8 mouse cellular contexts compared by ENCODE assay signal in the genomic region with DNA sequence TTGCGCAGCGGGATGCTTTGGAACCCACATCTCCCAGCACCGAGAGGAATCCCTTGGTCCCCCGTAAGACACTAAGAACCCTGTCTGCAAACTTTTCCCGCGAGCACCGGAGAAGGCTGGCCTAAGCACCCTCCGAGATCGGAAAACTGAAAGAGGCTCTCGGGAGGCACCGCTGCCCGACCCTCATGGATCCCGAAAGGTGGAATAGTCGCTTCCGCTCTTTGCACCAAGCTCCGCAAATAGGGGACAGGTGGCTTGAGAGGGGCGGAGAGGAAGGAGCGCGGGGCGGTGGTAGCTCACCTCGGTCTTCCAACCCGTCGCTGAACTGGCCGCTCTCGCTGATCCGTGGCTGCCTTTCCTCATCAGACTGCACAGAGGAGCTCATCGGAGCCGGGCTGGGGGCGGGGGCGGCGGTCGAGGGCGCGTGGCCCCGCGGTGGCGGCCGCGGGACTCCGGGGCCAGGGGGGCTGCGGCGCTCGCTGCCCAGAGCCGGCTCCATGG. TPM values are rescaled to one million over a fixed set of nuclear protein-coding genes. Genes with fewer than 3 reads are reported as not detected.
DNase-seq lines count a peak whose midpoint lies in the region; ATAC-seq and TF ChIP-seq lines count a peak whose summit lies in the region.

No protein-coding gene starts in this region.

- H3K36me3 ChIP-seq in heart, adult 2 months (ENCODE audit: control insufficient read depth, insufficient read depth, low read length): no peaks in the 10 kb centered on the region
- no peaks in the 10 kb centered on the region for H3K36me3 ChIP-seq in G1E (replicated peaks)
- H3K36me3 ChIP-seq in hindbrain, embryonic 15.5 days: no peaks in the 10 kb centered on the region
- no peaks in the 10 kb centered on the region for H3K36me3 ChIP-seq in liver, postnatal 0 days (replicated peaks; ENCODE audit: insufficient read depth, low read length)

- peak overlapping the region; percentile 95 for H3K4me2 ChIP-seq in hindbrain, embryonic 15.5 days
- peak overlapping the region; percentile 77 for H3K4me2 ChIP-seq in liver, postnatal 0 days (ENCODE audit: low read depth, low read length)

- peak; percentile 17 to 23 for DNase-seq in heart, adult 2 months
- DNase-seq in heart, adult 8-10 months (ENCODE audit: low spot score): no peak
- no peak for DNase-seq in G1E (ENCODE audit: low spot score)
- DNase-seq in embryo, embryonic 9.5 days (ENCODE audit: extremely low spot score): peak; percentile 54
- peak; percentile 27 for DNase-seq in liver, postnatal 0 days
- DNase-seq in retina, postnatal 1 day: peak; percentile 60

- peak overlapping the region; percentile 26 for H3K9ac ChIP-seq in heart, adult 2 months (ENCODE audit: low read depth, low read length)
- H3K9ac ChIP-seq in hindbrain, embryonic 15.5 days: peak overlapping the region; percentile 71
- H3K9ac ChIP-seq in liver, postnatal 0 days (replicated peaks): peak overlapping the region; percentile 27; the same call in 1 of the 2 replicates

- no peak for TF ChIP-seq EP300 in heart, adult 2 months (IDR thresholded peaks at IDR 0.05; ENCODE audit: insufficient read depth, low read depth, low read length)
- no peak for TF ChIP-seq EP300 in liver, postnatal 0 days (IDR thresholded peaks at IDR 0.05; ENCODE audit: low read depth)

- TF ChIP-seq POLR2A in heart, adult 2 months (IDR thresholded peaks at IDR 0.05; ENCODE audit: insufficient read depth, low read depth, low read length): no peak

- intact Hi-C loops in heart, adult 2 months (cut with DNase I): loop anchor here (5.0 kb wide), 1 partner anchor 175 kb away; no protein-coding TSS in a partner anchor

- peaks cover 15% of the 10 kb centered on the region for H3K9me3 ChIP-seq in G1E (replicated peaks)
- no peaks in the 10 kb centered on the region for H3K9me3 ChIP-seq in hindbrain, embryonic 15.5 days
- no peaks in the 10 kb centered on the region for H3K9me3 ChIP-seq in liver, postnatal 0 days (ENCODE audit: low read length)

- no peak for ATAC-seq in G1E (ENCODE audit: extremely low read depth, insufficient number of reproducible peaks, low FRiP score, poor library complexity, severe bottlenecking)
- ATAC-seq in hindbrain, embryonic 15.5 days (ENCODE audit: low FRiP score, low read depth): peak; percentile 37; the same call in 1 of the 2 replicates
- ATAC-seq in liver, postnatal 0 days: peak; percentile 19; the same call in 1 of the 2 replicates
- no peak for ATAC-seq in erythroid progenitor cell, adult 5-6 weeks (replicated peaks; ENCODE audit: low FRiP score, poor library complexity, severe bottlenecking)

- 2% methylated on average over 43 of the region's 44 CpGs for WGBS in heart, adult 2 months
- WGBS in hindbrain, embryonic 15.5 days: under 1% methylated on average over 41 of the region's 44 CpGs
- WGBS in liver, postnatal 0 days (ENCODE audit: insufficient replicate concordance): 2% methylated on average over 43 of the region's 44 CpGs

- no peaks in the 10 kb centered on the region for H3K4me1 ChIP-seq in heart, adult 2 months (ENCODE audit: control insufficient read depth, insufficient read depth, low read length)
- no peaks in the 10 kb centered on the region for H3K4me1 ChIP-seq in G1E (ENCODE audit: insufficient read depth, low read depth, low read length)
- H3K4me1 ChIP-seq in hindbrain, embryonic 15.5 days (replicated peaks): peaks cover 34% of the 10 kb centered on the region
- H3K4me1 ChIP-seq in liver, postnatal 0 days (ENCODE audit: insufficient read depth): peaks cover 9% of the 10 kb centered on the region

- peaks cover 19% of the 10 kb centered on the region for H3K27me3 ChIP-seq in heart, adult 2 months (ENCODE audit: control insufficient read depth, insufficient read depth, low read length)
- H3K27me3 ChIP-seq in G1E (ENCODE audit: insufficient read depth, low read length): no peaks in the 10 kb centered on the region; the same call in 1 of the 2 replicates
- H3K27me3 ChIP-seq in hindbrain, embryonic 15.5 days: peaks cover 10% of the 10 kb centered on the region; the same call in 1 of the 2 replicates
- peaks cover 55% of the 10 kb centered on the region for H3K27me3 ChIP-seq in liver, postnatal 0 days (ENCODE audit: insufficient read depth, low read length)

- H3K4me3 ChIP-seq in heart, adult 2 months: peak overlapping the region; percentile 31
- peak overlapping the region; percentile 27; the same call in 1 of the 2 replicates for H3K4me3 ChIP-seq in G1E (ENCODE audit: low read depth, low read length)
- peak overlapping the region; percentile 68 for H3K4me3 ChIP-seq in hindbrain, embryonic 15.5 days
- peak overlapping the region; percentile 49 for H3K4me3 ChIP-seq in liver, postnatal 0 days (ENCODE audit: low read depth, low read length)

- H3K79me2 ChIP-seq in heart, adult 2 months (replicated peaks; ENCODE audit: control insufficient read depth, insufficient read depth, low read length): no peaks in the 10 kb centered on the region

- no peak for TF ChIP-seq CTCF in heart, adult 2 months (IDR thresholded peaks at IDR 0.05)
- TF ChIP-seq CTCF in G1E (IDR thresholded peaks at IDR 0.05; ENCODE audit: low read depth, low read length): no peak
- no peak for TF ChIP-seq CTCF in liver, postnatal 0 days (IDR thresholded peaks at IDR 0.05; ENCODE audit: low read depth)

- no peak overlapping the region for H3K27ac ChIP-seq in heart, adult 2 months
- H3K27ac ChIP-seq in hindbrain, embryonic 15.5 days (replicated peaks): peak overlapping the region; percentile 66
- no peak overlapping the region for H3K27ac ChIP-seq in liver, postnatal 0 days (ENCODE audit: low read depth)

RNA-seq across cellular contexts. Expression of a gene that starts 2.2 kb away (rescaled TPM):
- 1 to 10 TPM; 5.2 to 6.5 TPM for total RNA-seq in heart, adult 2 months (2021)
- polyA plus RNA-seq in heart, adult 2 months (2012; rRNA removed): 18.3 and 21.6 TPM in 2 replicates
- total RNA-seq in heart, adult 8-10 months (2022): 1 to 10 TPM; 5.3 to 8.2 (median 6.3) TPM
- total RNA-seq in G1E (2014; fragmentation: Nextera tagmentation) (not detected in 2 replicates), G1E (2017) (0.05 and 0.12 TPM in 2 replicates)
- not detected in 2 replicates for polyA plus RNA-seq in G1E (2012)
- polyA plus RNA-seq in hindbrain, embryonic 15.5 days (2015; fragmentation: Nextera tagmentation; extraction: Ambion mirVana): 49.5 and 56.9 TPM in 2 replicates
- polyA plus RNA-seq in liver, postnatal 0 days (2015; fragmentation: Nextera tagmentation; extraction: Ambion mirVana): 0.65 and 0.98 TPM in 2 replicates
- 1.1 and 2.1 TPM in 2 replicates for total RNA-seq in erythroid progenitor cell, adult 5-6 weeks (2015; ENCODE audit: low replicate concordance)
- 0.13 TPM in 1 of 2 replicates, not detected in the other for total RNA-seq in erythroid progenitor cell, adult 5-6 weeks (2017; ENCODE audit: low replicate concordance)

RNA-seq across cellular contexts. Expression of a gene that starts 52.0 kb away (rescaled TPM):
- total RNA-seq in heart, adult 2 months (2021): under 1 TPM; 0.10 to 0.43 TPM
- 0.08 TPM in 1 of 2 replicates, not detected in the other for polyA plus RNA-seq in heart, adult 2 months (2012; rRNA removed)
- total RNA-seq in heart, adult 8-10 months (2022): under 1 TPM in 2 of 4 experiments, not detected in 2; 0.14 to 0.19 TPM
- total RNA-seq in G1E (2014; fragmentation: Nextera tagmentation) (0.90 and 3.0 TPM in 2 replicates), G1E (2017) (0.71 and 1.2 TPM in 2 replicates)
- 0.08 and 0.10 TPM in 2 replicates for polyA plus RNA-seq in G1E (2012)
- polyA plus RNA-seq in hindbrain, embryonic 15.5 days (2015; fragmentation: Nextera tagmentation; extraction: Ambion mirVana): 0.08 and 0.12 TPM in 2 replicates
- polyA plus RNA-seq in liver, postnatal 0 days (2015; fragmentation: Nextera tagmentation; extraction: Ambion mirVana): 2.5 and 3.2 TPM in 2 replicates
- total RNA-seq in erythroid progenitor cell, adult 5-6 weeks (2015; ENCODE audit: low replicate concordance): 37.8 and 40.7 TPM in 2 replicates
- total RNA-seq in erythroid progenitor cell, adult 5-6 weeks (2017; ENCODE audit: low replicate concordance): 19.8 and 22.7 TPM in 2 replicates

Comparison
In these comparisons a context has a peak if more than half of its experiments do, and no peak if none do; other contexts are left out.
1. DNase-seq: peak in heart, adult 2 months (2 of 2), embryo, embryonic 9.5 days (single experiment), liver, postnatal 0 days (single experiment) and retina, postnatal 1 day (single experiment); none in heart, adult 8-10 months (single experiment) and G1E (single experiment).
2. ATAC-seq: peak in hindbrain, embryonic 15.5 days (single experiment) and liver, postnatal 0 days (single experiment); none in G1E (single experiment) and erythroid progenitor cell, adult 5-6 weeks (single experiment).
3. RNA of a gene that starts 52.0 kb away (total RNA-seq): 19.8 to 40.7 TPM in erythroid progenitor cell, adult 5-6 weeks; 0.71 to 3.0 TPM in G1E, 0.10 to 0.43 TPM in heart, adult 2 months and 0.14 to 0.19 TPM in heart, adult 8-10 months; every median in the first group is over 4 times any median in the second.
4. Peak in every context shown above with its lines, with median percentiles within 50 percentile points of each other: H3K4me3 ChIP-seq and H3K9ac ChIP-seq.